Mouse (Mus musculus): Measurements from ENCODE around the gene Mettl17.

DNA sequence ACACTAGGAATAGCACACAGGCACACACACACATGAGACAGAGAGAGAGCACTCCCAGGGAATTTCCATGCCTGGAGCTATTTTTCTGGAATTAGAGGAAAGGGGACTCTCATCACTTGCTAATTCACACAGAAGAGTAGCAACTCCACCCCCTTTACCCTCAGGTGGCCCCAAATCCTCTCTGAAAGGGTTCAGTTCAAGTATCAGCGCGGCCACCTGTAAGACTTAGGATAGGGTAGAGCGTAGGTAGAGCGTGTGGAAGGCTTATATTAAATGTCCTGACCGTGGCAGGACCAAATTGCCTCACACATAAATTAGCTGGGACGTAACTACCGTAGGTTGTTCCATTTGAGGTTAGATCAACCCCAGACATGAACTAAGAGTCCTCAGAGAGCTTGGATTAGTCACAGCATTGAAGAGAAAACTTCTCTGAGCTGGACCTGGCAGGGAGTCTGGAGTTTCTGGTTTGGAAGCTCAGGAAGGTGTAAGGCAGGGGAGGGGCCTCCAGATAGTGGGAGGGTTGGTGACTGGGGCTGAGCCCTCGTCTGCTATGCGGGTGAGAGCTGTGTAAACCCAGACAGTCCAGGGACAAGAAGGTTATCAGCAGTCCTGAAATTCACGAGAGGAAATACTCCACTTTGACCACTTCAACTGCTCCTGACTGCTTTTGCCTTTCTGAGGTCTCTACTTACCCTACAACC, 8.6 kb downstream of the Mettl17 start:
- no peak for TF ChIP-seq POLR2A (IDR thresholded peaks at IDR 0.05; ENCODE audit: low read depth, low read length)
- TF ChIP-seq CTCF (conservative IDR thresholded peaks at IDR 0.05; ENCODE audit: insufficient read depth, insufficient read length, low read depth, low read length), result no peak
